In the genomic region with DNA sequence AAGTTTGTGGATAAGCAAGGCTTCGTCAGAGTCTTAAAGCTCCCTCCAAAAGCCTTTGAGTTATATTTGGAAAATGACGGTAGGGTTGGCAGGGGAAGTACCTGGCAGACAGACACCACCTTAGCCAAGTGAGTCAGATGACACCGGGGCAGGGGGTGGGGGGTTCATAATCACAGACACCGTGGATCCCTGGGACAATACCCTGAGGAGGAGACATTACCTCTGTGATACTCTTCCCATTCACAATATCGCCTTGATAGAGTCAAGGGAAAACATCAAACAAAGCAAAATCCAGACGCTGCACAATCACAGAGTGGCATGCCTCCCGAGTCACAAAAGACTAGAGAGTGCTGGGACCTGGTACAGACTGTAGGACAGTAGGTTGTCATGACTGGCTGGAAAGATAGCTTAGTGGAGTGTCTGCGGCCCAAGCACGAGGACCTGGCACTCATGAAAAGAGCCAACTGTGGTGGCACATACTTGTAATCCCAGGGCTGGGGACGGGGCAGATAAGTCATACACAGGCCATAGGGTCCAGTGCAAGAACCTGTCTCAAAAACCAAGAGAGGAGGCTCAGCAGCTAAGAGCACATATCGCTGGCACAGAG, we compare ENCODE assay signal across 11 mouse cellular contexts.
DNase-seq lines count a peak whose midpoint lies in the region; ATAC-seq and TF ChIP-seq lines count a peak whose summit lies in the region.
"Had no signal": no experiment of that assay in that cellular context is flagged by ENCODE, and none has a peak within 500 bp of the region (broad histone marks: within the 10 kb centered on the region; RNA-seq: fewer than 3 reads in every experiment).

No protein-coding gene starts in this region.

- WGBS in heart, embryonic 10.5 days = 70% methylated on average over 11 of the region's 11 CpGs
- WGBS in midbrain, embryonic 11.5 days = 50% methylated on average over 11 of the region's 11 CpGs
- whole genome bisulfite sequencing in midbrain, embryonic 15.5 days = 40% methylated on average over 11 of the region's 11 CpGs
- 61% methylated on average over 11 of the region's 11 CpGs for WGBS in stomach, postnatal 0 days
- 79% methylated on average over 11 of the region's 11 CpGs for WGBS in liver, embryonic 11.5 days

- TF ChIP-seq EP300 in stomach, postnatal 0 days (optimal IDR thresholded peaks at IDR 0.05) = no peak

- H3K4me3 ChIP-seq in heart, embryonic 10.5 days = no peak overlapping the region
- no peak overlapping the region for H3K4me3 ChIP-seq in midbrain, embryonic 11.5 days (ENCODE audit: low read depth, low read length)
- no peak overlapping the region for H3K4me3 ChIP-seq in midbrain, embryonic 15.5 days
- no peak overlapping the region for H3K4me3 ChIP-seq in stomach, postnatal 0 days (ENCODE audit: low read depth, low read length)
- no peak overlapping the region for H3K4me3 ChIP-seq in liver, embryonic 11.5 days (ENCODE audit: low read depth, low read length)
- H3K4me3 ChIP-seq: megakaryocyte, embryonic 14.5 days had no signal

- H3K36me3 ChIP-seq in heart, embryonic 10.5 days = no peaks in the 10 kb centered on the region
- H3K36me3 ChIP-seq in midbrain, embryonic 11.5 days (ENCODE audit: control insufficient read depth, insufficient read depth, low read length) = no peaks in the 10 kb centered on the region
- no peaks in the 10 kb centered on the region for H3K36me3 ChIP-seq in midbrain, embryonic 15.5 days (replicated peaks)
- no peaks in the 10 kb centered on the region for H3K36me3 ChIP-seq in stomach, postnatal 0 days (ENCODE audit: control insufficient read depth, insufficient read depth, low read length)
- no peaks in the 10 kb centered on the region for H3K36me3 ChIP-seq in liver, embryonic 11.5 days (ENCODE audit: control insufficient read depth, insufficient read depth, low read length)

- TF ChIP-seq CTCF in stomach, postnatal 0 days (IDR thresholded peaks at IDR 0.05; ENCODE audit: low read depth) = no peak

- 0 out of 2 replicates have a peak overlapping the region, but pooled peaks have one; percentile 6 for H3K4me2 ChIP-seq in midbrain, embryonic 11.5 days
- no peak overlapping the region for H3K4me2 ChIP-seq in midbrain, embryonic 15.5 days
- no peak overlapping the region for H3K4me2 ChIP-seq in stomach, postnatal 0 days (replicated peaks; ENCODE audit: low read depth)
- no peak overlapping the region for H3K4me2 ChIP-seq in liver, embryonic 11.5 days
- H3K4me2 ChIP-seq: lung, embryonic 14.5 days had no signal

- no peak for ATAC-seq in midbrain, embryonic 11.5 days (ENCODE audit: low FRiP score)
- ATAC-seq in midbrain, embryonic 15.5 days (replicated peaks) = no peak
- ATAC-seq in stomach, postnatal 0 days (ENCODE audit: low FRiP score, low TSS enrichment) = no peak
- ATAC-seq in liver, embryonic 11.5 days (replicated peaks; ENCODE audit: low FRiP score) = no peak

- peaks cover 39% of the 10 kb centered on the region for H3K4me1 ChIP-seq in heart, embryonic 10.5 days
- H3K4me1 ChIP-seq in midbrain, embryonic 11.5 days (ENCODE audit: control insufficient read depth, insufficient read depth, low read length) = peaks cover 33% of the 10 kb centered on the region
- peaks cover 36% of the 10 kb centered on the region for H3K4me1 ChIP-seq in midbrain, embryonic 15.5 days
- no peaks in the 10 kb centered on the region; the same call in 1 of the 2 replicates for H3K4me1 ChIP-seq in stomach, postnatal 0 days (replicated peaks; ENCODE audit: control insufficient read depth, insufficient read depth)
- H3K4me1 ChIP-seq in liver, embryonic 11.5 days (replicated peaks; ENCODE audit: control insufficient read depth, insufficient read depth, low read length) = peaks cover 32% of the 10 kb centered on the region

- peak overlapping the region; percentile 16; the same call in 1 of the 2 replicates for H3K9ac ChIP-seq in midbrain, embryonic 11.5 days (ENCODE audit: low read length)
- H3K9ac ChIP-seq in midbrain, embryonic 15.5 days = no peak overlapping the region
- H3K9ac ChIP-seq in stomach, postnatal 0 days (ENCODE audit: low read length) = 0 out of 2 replicates have a peak overlapping the region, but pooled peaks have one; percentile 8
- no peak overlapping the region for H3K9ac ChIP-seq in liver, embryonic 11.5 days (ENCODE audit: low read depth, low read length)
- H3K9ac ChIP-seq: lung, embryonic 14.5 days had no signal

- intact Hi-C loops in heart, postnatal 10 days (cut with DNase I) = loop anchor here (5.0 kb wide), 1 partner anchor 626 kb away; a partner anchor contains a TSS

- DNase-seq in heart, adult 18-20 months = peak; percentile 62
- no peak for DNase-seq in heart, embryonic 10.5 days (ENCODE audit: low spot score)
- DNase-seq in midbrain, embryonic 11.5 days (ENCODE audit: low spot score, missing footprints) = no peak
- peak; percentile 72 to 74 for DNase-seq in heart, postnatal 10 days
- no peak for DNase-seq in stomach, postnatal 0 days (ENCODE audit: low spot score)
- DNase-seq in layer of hippocampus, postnatal 36 days = no peak
- no peak for DNase-seq in liver, embryonic 11.5 days (ENCODE audit: low spot score)
- DNase-seq: kidney, adult 9 months; lung, embryonic 14.5 days had no signal

- H3K27me3 ChIP-seq in heart, embryonic 10.5 days (ENCODE audit: insufficient read depth, poor library complexity, severe bottlenecking) = peaks cover 96% of the 10 kb centered on the region
- peaks cover 3% of the 10 kb centered on the region for H3K27me3 ChIP-seq in midbrain, embryonic 11.5 days (ENCODE audit: control insufficient read depth, insufficient read depth, low read length)
- no peaks in the 10 kb centered on the region for H3K27me3 ChIP-seq in midbrain, embryonic 15.5 days (replicated peaks)
- no peaks in the 10 kb centered on the region for H3K27me3 ChIP-seq in stomach, postnatal 0 days (ENCODE audit: control insufficient read depth, insufficient read depth, low read length)
- no peaks in the 10 kb centered on the region for H3K27me3 ChIP-seq in liver, embryonic 11.5 days (replicated peaks; ENCODE audit: control insufficient read depth, insufficient read depth, low read length)

- H3K27ac ChIP-seq in heart, embryonic 10.5 days = no peak overlapping the region
- 0 out of 2 replicates have a peak overlapping the region, but pooled peaks have one; percentile 11 for H3K27ac ChIP-seq in midbrain, embryonic 11.5 days (ENCODE audit: low read depth, low read length)
- no peak overlapping the region for H3K27ac ChIP-seq in midbrain, embryonic 15.5 days
- H3K27ac ChIP-seq in stomach, postnatal 0 days (replicated peaks) = peak overlapping the region; percentile 40
- no peak overlapping the region for H3K27ac ChIP-seq in liver, embryonic 11.5 days (ENCODE audit: low read depth, low read length)

- no peaks in the 10 kb centered on the region for H3K9me3 ChIP-seq in heart, embryonic 10.5 days
- no peaks in the 10 kb centered on the region for H3K9me3 ChIP-seq in midbrain, embryonic 11.5 days (ENCODE audit: control insufficient read depth, low read length)
- H3K9me3 ChIP-seq in midbrain, embryonic 15.5 days = no peaks in the 10 kb centered on the region
- H3K9me3 ChIP-seq in stomach, postnatal 0 days (ENCODE audit: control insufficient read depth, low read length) = no peaks in the 10 kb centered on the region
- H3K9me3 ChIP-seq in liver, embryonic 11.5 days (ENCODE audit: control insufficient read depth, low read length) = no peaks in the 10 kb centered on the region

Comparison
In these comparisons a context has a peak if more than half of its experiments do, and no peak if none do; other contexts are left out.
1. DNase-seq: peak in heart, adult 18-20 months (2 of 2) and heart, postnatal 10 days (2 of 2); none in heart, embryonic 10.5 days (single experiment), midbrain, embryonic 11.5 days (single experiment), stomach, postnatal 0 days (single experiment), layer of hippocampus, postnatal 36 days (0 of 2) and liver, embryonic 11.5 days (single experiment).
2. H3K27ac ChIP-seq: peak in midbrain, embryonic 11.5 days (single experiment) and stomach, postnatal 0 days (single experiment); none in heart, embryonic 10.5 days (single experiment), midbrain, embryonic 15.5 days (single experiment) and liver, embryonic 11.5 days (single experiment).
3. H3K9ac ChIP-seq: peak in midbrain, embryonic 11.5 days (single experiment) and stomach, postnatal 0 days (single experiment); none in midbrain, embryonic 15.5 days (single experiment) and liver, embryonic 11.5 days (single experiment).